Mouse (Mus musculus) embryonic fibroblast, embryonic 13.5 days (primary cell): ENCODE measurements at regions not wholly inside any gene's neighbourhood (a gene's known extent, or its start where the extent isn't known, plus 50 kb on each side); places are given as distances from the start of the nearest gene placed in this dataset.

Source experiments
- CTCF ChIP-seq: IDR thresholded peaks from 2 replicates; pipeline ENCODE4 v1.5.1; 2011; ENCODE audit warnings: mild to moderate bottlenecking, control low read depth, low read length, moderate library complexity, borderline replicate concordance; ENCODE audit not compliant: insufficient read depth
- POLR2A ChIP-seq: IDR thresholded peaks from 2 replicates; pipeline ENCODE4 v1.6.1; 2011; ENCODE audit warnings: low read depth, mild to moderate bottlenecking, control low read depth, low read length, moderate library complexity

DNA sequence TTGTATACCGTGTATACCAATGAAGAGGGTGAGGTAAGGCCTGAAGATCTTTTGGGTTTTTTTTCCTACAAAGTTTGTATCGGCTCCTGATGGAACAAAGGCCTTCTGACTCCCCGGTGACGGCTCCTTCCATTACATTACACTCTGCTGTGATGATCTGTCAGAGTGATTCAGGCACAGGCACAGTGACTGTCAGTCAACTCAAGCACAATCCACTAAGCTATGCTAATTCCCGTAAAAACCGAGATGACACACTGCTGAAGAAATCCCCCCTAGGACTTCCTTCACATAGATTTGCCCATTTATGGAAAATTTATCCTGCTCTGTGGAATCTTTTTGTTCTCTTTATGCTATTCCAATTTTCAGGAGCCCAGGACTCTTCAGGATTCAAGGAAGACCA is 730.0 kb upstream of the Adgrl2 start:
- TF ChIP-seq CTCF (no peak), POLR2A (no peak)
